Mouse (Mus musculus) kidney, adult 8-10 months (tissue): ENCODE results near the gene 1700088E04Rik.

Experiments used
- DNase-seq, 2 experiments: peaks; one replicate each; pipeline ENCODE4 v3.0.0; 2022

1700088E04Rik gene

GRCm38 (mm10) chr15:79098220-79098619 lies 42.8 kb downstream of the 1700088E04Rik start:
- no peak for DNase-seq

GRCm38 (mm10) chr15:79097611-79098025 lies 43.4 kb downstream of the 1700088E04Rik start:
- DNase-seq = peak; percentile 74

- DNase-seq = no peak
These were observed 43.9 kb downstream of the 1700088E04Rik start for GRCm38 (mm10) chr15:79097135-79097534.

- DNase-seq = peak; percentile 57 to 71
These were observed 44.5 kb downstream of the 1700088E04Rik start for GRCm38 (mm10) chr15:79096556-79096955.

- no peak for DNase-seq
These were observed 45.6 kb downstream of the 1700088E04Rik start for GRCm38 (mm10) chr15:79095483-79095882.

- peak in 1 of 2 experiments; percentile 57 for DNase-seq
These were observed 47.8 kb downstream of the 1700088E04Rik start for GRCm38 (mm10) chr15:79093083-79093839.

GRCm38 (mm10) chr15:79092284-79092683 lies 48.8 kb downstream of the 1700088E04Rik start:
- no peak for DNase-seq

GRCm38 (mm10) chr15:79079567-79079966 lies 61.5 kb downstream of the 1700088E04Rik start:
- no peak for DNase-seq
